Mouse (Mus musculus) testis, adult 2 months (tissue): Measurements from ENCODE around the gene C1qtnf6.

ENCODE experiments used
- CTCF ChIP-seq: fragments of 200-500 bp; IDR thresholded peaks from 2 replicates; pipeline ENCODE4 v1.5.1; 2012; ENCODE audit warnings: low read depth, mild to moderate bottlenecking, inconsistent platforms, low read length, moderate library complexity; ENCODE audit not compliant: control insufficient read depth, insufficient read depth, insufficient replicate concordance
- POLR2A ChIP-seq: fragments of 200-500 bp; IDR thresholded peaks from 2 replicates; pipeline ENCODE4 v1.6.1; 2012; ENCODE audit warnings: low read depth, mild to moderate bottlenecking, inconsistent platforms, low read length, moderate library complexity; ENCODE audit not compliant: control insufficient read depth

DNA sequence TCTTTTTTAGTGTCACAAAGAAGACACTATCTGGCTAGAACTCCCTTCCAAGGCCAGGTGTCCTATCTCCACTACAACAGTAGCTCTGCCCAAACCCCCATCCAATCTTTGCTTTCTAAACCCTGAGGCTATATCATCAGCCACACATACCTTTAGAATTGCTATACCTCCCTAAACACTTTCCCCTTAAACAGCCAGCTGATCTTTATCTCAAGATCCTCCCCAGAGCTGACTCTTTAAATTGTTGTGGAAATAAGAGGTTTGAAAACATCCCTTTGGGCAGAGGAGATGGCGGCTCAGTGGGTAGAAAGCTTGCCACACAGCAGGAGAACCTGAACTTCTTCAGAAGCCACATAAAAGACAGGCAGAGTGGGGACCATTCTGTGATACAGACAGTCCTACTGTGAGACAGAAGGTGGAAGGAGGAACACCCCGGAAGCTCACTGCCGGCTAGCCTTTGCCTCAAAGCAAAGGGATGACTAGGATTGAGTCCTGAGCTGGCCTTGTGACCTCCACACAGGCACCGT, 45.1 kb upstream of the C1qtnf6 start:
- no peak for TF ChIP-seq POLR2A
- TF ChIP-seq CTCF = no peak
